Mouse (Mus musculus): Measurements from ENCODE around the gene Foxn1.

The Foxn1 gene

DNA sequence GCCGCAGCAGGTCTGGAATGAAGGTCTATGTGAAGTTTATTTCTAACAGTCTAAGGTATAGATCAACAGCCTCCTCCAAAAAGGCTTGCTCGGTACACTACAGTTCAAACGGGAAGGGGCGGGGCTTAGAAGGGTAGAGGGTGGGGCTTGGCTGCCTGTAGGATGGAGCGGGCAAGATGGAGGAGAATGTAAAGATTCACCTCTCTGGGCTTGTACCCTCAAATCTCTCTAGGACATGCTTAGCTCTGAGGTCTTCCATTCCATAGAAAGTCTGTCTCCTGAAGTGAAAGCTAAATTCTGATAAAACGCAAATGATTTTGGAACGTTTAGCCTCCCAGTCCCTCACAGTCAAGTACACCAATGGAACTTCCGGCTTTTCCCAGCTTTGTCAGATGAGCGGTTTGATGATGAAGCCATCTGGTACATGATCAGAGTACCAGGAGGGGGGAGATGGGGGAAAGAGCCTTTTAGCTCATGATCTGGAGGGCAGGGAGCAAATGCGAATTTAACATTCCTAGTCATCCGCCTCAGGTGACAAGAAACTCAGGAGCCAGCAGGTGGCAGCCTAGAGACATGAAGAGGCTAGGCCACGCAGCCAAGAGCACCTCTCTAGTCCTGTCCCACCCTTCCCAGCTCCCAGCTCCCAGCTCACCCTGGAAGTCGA, 26.1 kb downstream of the Foxn1 start:
- peak; percentile 51 for DNase-seq (ENCODE audit: extremely low read depth, insufficient read length, low spot score)

DNA sequence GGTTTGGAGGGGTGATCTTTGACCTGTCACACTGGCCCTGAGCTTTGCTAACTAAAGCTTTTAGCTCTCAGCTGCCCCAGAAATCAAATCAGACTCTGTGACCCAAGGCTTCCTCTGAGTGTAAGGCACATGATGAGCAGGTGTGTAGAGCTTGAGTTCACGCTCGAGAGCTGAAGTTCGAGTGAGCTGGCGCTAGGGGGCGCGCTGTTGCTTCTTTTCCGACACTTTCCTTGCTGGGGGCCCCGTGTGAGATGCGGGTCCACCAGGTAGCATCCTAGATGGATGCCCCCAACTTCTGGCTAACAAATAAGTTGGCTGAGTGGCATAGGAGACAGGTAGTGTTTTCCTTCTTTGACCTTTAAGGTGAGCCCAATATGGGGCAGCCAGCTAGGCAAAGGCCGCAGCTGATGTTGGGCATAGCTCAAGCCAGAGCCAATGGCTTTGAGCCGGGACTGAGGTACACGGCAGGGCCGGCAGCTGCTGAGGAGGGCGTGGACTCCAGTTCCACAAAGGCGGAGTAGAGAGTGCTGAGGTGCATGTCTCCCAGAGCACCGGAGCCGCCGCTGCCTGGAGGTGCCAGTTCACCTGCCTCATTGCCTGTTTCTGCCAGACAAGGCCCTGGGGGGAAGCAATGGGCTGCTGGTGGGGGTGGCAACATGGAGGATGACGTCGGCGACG, 27.9 kb downstream of the Foxn1 start:
- no peak for DNase-seq (ENCODE audit: extremely low read depth, insufficient read length, low spot score)

DNA sequence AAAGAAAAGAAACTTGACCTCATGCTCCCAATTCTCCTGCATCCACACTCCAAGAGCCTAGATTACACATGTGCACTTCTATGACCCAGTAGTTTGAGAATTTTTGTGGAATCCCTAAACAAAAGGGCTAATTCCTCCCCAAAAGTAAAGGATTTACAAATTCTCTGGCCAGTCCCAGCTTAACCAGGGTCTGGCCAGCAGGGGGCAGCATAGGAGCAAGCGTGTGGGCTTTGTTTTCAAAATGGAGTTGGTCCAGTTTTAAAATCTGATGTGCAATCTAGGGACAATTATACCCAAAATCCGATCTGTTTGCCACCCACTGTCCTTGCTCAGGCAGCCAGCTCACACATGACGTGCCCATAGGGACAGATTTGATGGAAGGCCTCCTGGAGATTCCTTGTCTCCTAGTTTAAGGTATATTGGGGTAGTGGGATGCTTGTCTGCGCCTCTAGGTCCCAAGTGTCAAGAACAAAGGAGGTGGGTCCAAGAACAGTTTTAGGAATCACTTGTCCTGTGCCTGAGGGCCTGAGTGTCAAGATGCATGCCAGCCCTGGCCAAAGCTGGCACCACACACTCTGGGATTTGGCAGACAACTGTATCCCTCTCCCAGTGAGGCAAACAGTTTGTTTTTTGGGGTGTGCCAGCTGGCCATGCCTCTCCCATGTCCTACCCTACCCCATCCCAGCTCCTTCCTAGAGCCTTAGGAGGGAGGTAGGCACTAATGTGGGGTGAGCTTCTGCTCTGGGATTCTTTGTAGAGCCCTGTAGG, 30.7 kb downstream of the Foxn1 start:
- no peak for DNase-seq (ENCODE audit: extremely low read depth, insufficient read length, low spot score)

DNA sequence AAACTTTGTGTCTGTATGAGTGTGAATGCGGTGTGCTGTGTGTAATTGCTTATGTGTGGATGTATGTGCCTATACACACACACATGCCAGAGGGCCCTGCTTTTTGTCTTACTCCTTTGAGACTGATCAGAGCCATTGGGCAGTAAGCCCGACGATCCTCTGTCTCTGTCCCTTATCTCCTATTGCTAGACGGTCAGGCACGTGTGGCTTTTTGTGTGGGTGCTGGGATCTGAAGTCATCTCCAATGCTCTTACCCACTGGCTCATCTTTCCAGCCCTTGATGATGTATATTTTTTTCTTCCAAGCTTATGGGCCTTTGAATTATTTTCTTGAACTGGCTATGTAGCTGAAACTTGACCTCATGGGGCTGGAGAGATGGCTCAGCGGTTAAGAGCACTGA, 31.5 kb downstream of the Foxn1 start:
- no peak for DNase-seq (ENCODE audit: extremely low read depth, insufficient read length, low spot score)

DNA sequence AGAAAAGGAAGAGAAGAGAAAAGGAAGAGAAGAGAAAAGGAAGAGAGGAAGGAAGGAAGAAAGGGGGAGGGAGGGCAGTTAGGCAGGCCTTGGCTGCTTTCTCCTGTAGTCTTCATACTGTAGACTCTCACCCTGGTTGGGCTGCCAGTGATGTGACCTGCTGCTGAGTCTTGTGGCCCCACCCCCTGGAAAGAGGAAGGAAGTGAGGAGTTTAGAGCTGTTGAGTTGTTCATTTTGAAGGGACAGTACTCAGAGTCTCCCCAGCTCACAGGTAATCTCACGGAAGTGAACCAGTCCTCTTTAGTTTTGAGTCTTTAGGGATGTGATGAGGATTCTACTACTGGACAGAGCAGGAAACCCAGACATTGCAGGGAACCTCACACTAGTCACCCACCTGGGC, 33.3 kb downstream of the Foxn1 start:
- DNase-seq (ENCODE audit: extremely low read depth, insufficient read length, low spot score) = no peak

DNA sequence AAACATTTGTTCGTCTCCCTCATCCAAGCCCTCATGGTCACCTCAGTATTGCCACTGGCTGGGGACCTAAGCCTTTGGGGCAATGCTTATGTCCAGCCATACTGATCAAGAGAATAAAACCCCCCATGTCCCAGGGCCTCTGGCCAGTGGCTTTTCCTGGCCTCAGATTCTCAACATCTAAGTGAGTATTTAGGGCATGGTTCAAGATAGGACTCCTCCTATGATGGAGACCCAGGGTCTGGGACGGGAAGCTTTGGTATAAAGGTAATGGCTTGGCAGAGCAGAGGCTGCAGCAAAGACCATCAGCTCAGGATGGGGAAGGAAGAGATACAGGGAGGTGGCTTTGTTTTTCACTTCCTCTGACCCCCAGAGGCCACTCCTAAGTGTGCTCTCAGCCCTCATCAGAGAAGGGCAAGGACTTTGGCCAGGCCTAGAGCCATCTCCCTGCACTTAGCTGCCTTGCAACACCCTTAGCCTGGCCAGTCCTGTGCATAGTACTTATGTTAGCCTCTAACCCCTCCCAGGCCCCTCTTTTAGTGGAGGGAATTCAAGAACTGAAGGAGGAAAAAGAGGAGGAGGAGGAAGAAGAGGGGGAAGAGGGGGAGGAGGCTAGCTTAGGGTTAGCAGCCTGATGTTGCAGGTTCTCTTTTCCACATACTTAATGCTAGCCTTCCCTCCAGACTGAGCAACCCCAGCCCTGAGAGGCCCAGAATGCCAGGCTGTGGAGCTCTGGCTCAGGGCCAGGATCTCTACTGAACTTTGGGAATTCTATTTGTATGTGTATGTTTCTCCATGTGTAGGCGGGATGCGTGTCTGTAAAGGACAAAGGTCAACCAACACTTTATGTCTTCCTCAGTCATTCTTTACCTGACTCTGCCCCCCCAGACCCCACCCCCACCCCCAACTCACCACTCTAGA, 36.7 kb downstream of the Foxn1 start:
- DNase-seq (ENCODE audit: extremely low read depth, insufficient read length, low spot score) = no peak

DNA sequence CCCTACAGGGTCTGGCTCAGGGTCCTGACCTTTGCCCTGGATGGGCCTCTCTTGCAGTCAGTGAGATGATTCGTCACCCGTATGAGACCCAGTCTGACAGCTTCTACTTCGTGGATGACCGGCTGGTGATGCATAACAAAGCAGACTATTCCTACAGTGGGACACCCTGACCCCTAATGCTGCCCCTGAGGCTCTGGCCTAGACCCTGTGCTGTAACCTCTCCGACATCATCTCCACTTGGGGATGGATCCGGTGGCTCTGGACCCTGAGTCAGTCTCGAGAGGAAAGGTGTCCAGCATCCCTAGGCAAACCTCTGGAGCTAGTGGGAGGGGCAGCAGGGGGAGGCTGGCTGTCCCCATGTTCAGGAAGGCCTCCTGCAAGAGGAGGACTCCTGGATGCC, 37.9 kb downstream of the Foxn1 start:
- no peak for DNase-seq (ENCODE audit: extremely low read depth, insufficient read length, low spot score)

DNA sequence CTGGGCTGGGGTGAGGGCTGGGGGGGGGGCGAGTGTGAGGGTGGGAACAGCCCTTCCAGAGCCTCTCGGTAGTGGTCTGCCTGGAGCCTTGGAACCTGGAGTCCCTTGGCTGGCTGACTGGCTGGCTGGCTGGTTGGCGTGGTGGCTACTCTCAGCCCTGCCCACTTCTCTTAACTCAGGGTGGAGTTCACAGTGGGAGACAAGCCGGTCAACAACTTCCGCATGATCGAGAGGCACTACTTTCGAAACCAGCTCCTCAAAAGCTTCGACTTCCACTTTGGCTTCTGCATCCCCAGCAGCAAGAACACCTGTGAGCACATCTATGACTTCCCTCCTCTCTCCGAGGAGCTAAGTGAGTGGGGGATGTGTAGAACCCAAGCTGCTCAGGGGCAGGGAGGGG, 38.5 kb downstream of the Foxn1 start:
- DNase-seq (ENCODE audit: extremely low read depth, insufficient read length, low spot score) = no peak

DNA sequence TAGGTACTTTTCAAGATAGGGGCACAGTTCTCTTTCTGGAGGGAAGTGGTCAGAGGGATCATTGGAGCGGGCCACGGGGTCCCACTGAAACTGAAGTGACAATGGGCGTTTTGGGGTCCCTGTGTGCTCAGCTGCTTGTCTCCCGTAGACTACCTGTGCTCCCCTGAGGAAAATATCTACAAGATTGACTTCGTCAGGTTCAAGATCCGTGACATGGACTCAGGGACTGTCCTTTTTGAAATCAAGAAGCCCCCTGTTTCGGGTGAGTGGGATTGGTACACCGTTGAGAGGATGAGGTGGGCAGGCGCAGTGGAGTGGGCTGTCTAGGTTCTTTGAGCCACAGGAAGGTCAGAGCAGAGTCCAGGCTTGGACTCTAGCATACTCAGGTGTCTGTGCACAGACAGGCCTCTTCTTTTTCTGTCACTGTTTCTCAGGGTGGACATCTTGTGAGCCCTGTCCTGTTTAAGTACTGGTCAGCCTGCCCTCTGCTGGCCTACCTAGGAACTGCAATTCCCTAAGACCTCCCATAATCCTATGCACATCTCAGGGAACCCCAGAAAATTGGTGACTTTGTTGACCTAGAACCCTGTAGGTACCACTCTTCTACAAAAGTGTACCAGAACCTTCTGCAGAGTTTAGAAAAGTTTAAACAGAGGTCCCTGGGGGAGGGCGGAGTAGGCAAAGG, 39.1 kb downstream of the Foxn1 start:
- DNase-seq (ENCODE audit: extremely low read depth, insufficient read length, low spot score) = no peak

DNA sequence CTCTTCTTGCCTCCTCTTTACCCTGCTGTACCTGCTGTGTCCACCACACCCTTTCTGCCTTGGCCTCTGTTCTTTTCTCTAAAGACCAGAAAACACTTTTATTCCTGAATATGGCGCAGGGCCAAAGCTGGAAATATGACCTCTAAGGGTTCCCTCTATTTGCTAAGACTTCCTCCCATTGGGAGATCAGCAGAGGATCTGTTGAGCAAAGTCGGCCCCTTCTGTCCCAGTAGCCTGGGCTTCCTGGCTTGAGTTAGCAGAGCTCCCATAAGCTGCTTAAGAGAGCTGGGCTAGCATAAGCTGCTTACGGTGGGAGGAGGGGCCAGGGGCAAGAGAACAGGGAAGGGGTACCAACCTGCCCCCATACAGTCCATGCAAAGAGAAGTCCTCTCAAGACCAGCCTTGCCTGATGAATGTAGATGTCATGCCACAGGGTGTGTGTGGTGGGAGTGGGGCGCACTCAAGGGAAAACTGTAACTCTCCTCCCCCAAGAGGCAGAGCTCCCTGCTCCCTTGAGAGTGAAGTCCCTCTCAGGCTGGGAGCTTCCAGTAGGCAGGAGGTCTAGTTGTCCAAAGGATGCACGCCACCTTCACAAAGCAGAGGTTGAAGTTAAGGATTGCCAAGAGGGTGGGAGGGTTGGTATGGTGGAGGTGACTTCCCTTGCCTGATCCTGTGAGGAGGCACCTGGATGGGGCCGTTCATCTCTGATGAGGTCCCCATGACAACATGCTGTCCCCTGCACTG, 39.9 kb downstream of the Foxn1 start:
- no peak for DNase-seq (ENCODE audit: extremely low read depth, insufficient read length, low spot score)

DNA sequence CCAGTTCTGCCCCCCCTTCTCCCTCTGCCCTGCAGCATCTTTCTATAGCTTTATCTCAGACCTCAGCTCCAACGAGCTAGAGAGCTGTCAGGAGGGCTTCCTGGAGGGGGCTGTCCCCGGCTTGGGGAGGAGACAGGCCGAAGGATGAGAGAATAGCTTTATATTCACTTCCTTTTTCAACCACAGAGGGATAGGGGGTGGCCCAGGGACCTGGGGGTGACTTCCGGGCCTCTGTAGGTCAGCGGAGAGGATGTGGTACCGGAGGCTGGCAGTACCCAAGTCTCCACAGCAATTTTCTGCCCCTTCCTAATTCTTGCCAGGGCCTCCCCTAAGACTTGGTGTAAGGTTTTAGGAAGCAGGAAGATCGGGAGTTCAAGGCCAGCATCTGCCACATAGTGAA, 40.6 kb downstream of the Foxn1 start:
- DNase-seq (ENCODE audit: extremely low read depth, insufficient read length, low spot score) = no peak

DNA sequence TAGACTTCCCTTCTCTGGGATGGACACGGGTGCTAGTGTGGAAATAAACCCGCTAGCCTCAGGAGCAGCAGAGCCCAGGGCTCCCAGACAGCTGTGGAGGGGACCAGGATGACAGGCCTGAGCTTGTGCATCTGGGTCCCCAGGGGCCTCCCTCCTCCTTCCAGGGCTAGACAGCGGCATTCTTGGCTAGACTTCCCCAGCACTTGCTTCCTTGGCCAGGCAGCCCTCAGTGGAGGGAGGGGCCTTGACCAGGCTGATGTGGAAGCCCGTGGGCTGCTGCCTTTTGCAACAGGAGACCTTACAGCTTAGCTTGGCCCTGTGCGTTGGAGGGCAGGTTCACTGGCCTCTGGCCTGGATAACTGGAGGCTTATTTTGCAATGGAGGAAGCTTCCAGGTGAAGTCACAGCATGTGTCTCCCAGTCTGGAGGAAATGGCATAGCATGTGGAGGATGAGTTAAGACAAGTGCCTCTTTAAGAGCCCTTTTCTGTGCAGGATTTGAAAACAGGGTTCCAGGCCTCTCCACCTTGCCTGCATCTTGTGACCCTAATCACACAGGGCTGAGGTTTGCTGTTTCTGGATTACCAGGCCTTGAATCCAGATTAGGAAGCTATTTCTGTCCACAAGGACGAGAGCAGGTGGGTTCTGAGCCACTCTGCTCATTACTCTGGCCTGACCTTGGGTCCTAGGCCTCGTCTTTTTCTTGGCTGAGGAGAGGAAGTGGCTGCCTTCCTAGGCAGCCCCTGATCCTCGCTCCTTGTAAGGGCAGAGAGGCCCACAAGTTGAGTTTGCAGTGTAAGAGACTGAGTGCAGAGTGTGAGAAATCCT, 41.3 kb downstream of the Foxn1 start:
- DNase-seq (ENCODE audit: extremely low read depth, insufficient read length, low spot score) = peak; percentile 78

DNA sequence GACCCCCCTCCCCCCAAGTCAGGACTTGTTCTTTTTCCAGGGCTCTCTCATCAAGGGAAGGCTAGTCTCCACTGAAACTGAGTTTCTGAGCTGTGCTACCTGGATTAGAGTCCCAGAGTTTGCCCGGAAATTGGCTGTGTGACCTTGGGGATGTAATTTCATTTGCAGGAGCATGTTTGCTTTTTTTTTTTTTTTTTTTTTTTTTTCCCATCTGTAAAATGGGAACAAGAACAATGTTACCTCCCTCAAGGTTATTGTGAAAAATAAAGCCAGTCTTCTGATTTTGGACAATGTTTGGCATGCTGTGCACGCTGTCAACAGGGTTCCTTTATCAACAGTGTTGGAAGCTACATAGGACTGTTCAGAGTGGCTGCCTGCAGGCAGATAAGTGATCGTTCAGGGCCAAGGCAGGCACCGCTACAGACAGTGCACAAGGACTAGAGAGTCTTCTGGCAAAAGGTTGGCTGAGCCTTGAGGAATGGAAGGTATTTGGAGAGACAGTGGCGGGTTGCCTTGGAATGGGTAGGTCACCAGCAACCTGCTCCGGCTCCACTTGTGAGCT, 41.9 kb downstream of the Foxn1 start:
- no peak for DNase-seq (ENCODE audit: extremely low read depth, insufficient read length, low spot score)

DNA sequence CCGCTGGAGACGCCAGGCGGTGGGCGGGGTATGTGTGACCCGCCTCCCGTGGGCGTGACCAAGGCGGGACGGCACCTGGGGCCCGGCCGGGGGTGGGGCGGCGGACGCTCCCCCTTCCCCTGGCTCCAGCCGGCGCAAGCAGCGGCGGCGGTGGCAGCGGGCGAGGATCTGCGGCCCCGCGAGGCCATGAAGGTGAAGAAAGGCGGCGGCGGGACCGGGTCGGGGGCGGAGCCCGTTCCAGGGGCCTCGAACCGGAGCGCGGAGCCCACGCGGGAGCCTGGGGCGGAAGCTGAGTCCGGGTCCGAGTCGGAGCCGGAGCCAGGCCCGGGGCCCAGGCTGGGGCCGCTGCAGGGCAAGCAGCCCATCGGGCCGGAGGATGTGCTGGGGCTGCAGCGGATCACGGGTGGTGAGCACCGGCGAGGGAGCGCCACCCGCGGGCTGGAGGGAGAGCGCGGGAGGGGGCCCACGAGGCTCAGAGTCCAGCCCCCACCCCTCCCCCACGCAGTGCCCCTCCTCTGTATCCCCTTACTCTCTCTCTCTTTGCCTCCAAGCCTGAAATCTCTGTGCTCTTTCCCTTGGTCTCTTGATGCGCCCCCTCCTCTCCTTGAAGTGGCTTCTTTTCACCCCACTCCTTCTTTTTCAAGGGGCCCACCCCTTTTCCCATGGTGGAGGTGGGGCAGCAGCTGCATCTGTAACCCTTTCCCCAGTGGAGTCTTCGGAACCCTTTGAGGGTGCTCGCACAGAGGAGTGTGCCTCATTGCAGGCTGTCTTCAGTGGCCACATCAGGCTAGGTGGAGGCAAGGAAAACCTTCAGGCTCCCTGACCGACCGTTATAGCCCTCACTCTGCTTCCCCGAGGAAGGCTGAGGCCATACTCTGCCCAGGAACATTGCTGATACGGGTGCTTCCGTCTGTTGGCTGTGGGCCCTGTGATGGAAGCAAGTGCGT, 42.7 kb downstream of the Foxn1 start, which contains the start of gene Unc119:
Gene Unc119 (plus strand): TSS at position 102 of the 947 bp plus-strand sequence.
- peak; percentile 75 for DNase-seq (ENCODE audit: extremely low read depth, insufficient read length, low spot score)

DNA sequence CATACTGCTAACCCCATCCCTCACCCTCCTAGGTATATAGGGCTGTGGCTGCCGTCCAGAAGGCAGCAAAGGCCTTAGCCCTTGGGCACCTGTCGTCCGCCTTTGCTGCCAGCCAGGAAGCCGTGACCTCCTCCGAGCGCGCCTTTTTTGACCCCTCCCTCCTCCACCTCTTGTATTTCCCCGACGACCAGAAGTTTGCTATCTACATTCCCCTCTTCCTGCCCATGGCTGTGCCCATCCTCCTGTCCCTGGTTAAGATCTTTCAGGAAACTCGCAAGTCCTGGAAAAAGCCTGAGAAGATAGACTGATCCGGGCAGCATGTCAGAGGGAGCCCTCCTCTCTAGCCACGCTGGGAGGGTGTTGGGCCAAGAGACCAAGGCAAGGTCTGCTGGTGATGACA, 44.7 kb downstream of the Foxn1 start:
- DNase-seq (ENCODE audit: extremely low read depth, insufficient read length, low spot score) = no peak

DNA sequence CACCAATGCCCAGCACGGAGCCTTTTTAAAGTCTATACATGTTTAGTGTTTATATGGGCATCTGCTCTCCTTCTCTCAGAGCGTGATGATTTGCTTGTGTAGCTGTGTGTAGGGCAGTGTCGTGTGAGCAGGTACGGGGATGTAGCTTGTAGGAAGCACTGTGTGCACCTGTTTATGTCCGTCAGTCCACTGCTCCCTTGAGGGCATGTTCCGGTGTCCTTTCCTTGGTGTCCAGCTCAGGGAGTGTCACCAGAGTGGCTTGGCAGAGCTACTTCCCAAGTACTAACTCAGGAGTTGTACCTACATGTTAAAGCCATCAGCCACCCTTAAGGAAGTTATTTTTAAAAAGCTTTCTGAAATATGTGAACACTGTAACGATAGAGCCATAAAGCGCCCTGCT, 49.3 kb downstream of the Foxn1 start:
- no peak for DNase-seq (ENCODE audit: extremely low read depth, insufficient read length, low spot score)

DNA sequence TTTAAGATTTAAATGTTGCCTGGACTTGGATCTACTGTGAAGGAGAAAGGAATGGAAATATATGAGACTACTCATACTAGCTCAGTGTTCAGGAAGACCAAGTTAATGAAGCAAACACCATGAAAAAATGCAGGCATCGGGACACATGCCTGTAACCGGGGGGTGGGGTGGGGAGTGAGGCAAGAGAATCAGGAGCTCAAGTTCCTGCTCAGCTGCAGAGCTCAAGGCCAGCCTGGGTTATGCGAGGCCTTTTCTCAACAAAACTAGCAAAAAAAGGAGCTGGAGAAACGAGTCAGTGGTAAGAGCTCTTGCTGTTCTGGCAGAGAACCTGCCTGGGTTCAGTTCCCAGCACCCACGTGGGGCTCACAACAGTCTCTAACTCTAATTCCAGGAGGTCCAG, 52.4 kb downstream of the Foxn1 start:
- no peak for DNase-seq (ENCODE audit: extremely low read depth, insufficient read length, low spot score)

Measured in 3134 (cell line).